Mouse (Mus musculus): Measurements from ENCODE around the gene Klf12. TPM values are rescaled to one million over a fixed set of nuclear protein-coding genes. Genes with fewer than 3 reads are reported as not detected.

Gene Klf12
- polyA plus RNA-seq, 1 experiment from 2014 or later = 39.6 TPM

- H3K9ac ChIP-seq = no peak overlapping the region
- H3K4me3 ChIP-seq = no peak overlapping the region
- H3K27me3 ChIP-seq = no peaks in the 10 kb centered on the region
- no peak overlapping the region for H3K27ac ChIP-seq
- H3K4me2 ChIP-seq (replicated peaks) = no peak overlapping the region
- no peaks in the 10 kb centered on the region for H3K36me3 ChIP-seq
- 0 out of 2 replicates have a peak, but pooled peaks have one; percentile 22 for ATAC-seq (ENCODE audit: low FRiP score)
- H3K4me1 ChIP-seq = peaks cover 11% of the 10 kb centered on the region
- no peaks in the 10 kb centered on the region for H3K9me3 ChIP-seq (replicated peaks)
- 38% methylated on average over 5 of the region's 5 CpGs for WGBS
Measured at GRCm38 (mm10) chr14:100068715-100069114, 215.8 kb downstream of the Klf12 start.

GRCm38 (mm10) chr14:100062516-100062915 is 222.0 kb downstream of the Klf12 start:
- H3K36me3 ChIP-seq = 0 out of 2 replicates have a peak, but pooled peaks cover 2% of the 10 kb centered on the region
- H3K27me3 ChIP-seq = no peaks in the 10 kb centered on the region
- H3K9ac ChIP-seq = no peak overlapping the region
- H3K9me3 ChIP-seq (replicated peaks) = no peaks in the 10 kb centered on the region
- ATAC-seq (ENCODE audit: low FRiP score) = no peak
- H3K27ac ChIP-seq = no peak overlapping the region
- H3K4me3 ChIP-seq = no peak overlapping the region
- 100% methylated on average over 1 of the region's 1 CpGs for WGBS
- H3K4me1 ChIP-seq = no peaks in the 10 kb centered on the region
- H3K4me2 ChIP-seq (replicated peaks) = no peak overlapping the region

GRCm38 (mm10) chr14:100054150-100054549 is 230.3 kb downstream of the Klf12 start:
- no peak overlapping the region for H3K4me3 ChIP-seq
- no peak overlapping the region for H3K4me2 ChIP-seq (replicated peaks)
- no peak for ATAC-seq (ENCODE audit: low FRiP score)
- H3K36me3 ChIP-seq = no peaks in the 10 kb centered on the region
- H3K9me3 ChIP-seq (replicated peaks) = no peaks in the 10 kb centered on the region
- WGBS = 75% methylated on average over 2 of the region's 2 CpGs
- H3K27ac ChIP-seq = no peak overlapping the region
- no peak overlapping the region for H3K9ac ChIP-seq
- no peaks in the 10 kb centered on the region for H3K4me1 ChIP-seq
- no peaks in the 10 kb centered on the region for H3K27me3 ChIP-seq

- ATAC-seq (ENCODE audit: low FRiP score) = no peak
- H3K9me3 ChIP-seq (replicated peaks) = no peaks in the 10 kb centered on the region
- H3K9ac ChIP-seq = no peak overlapping the region
- no peak overlapping the region for H3K27ac ChIP-seq
- no peak overlapping the region for H3K4me2 ChIP-seq (replicated peaks)
- no peaks in the 10 kb centered on the region for H3K27me3 ChIP-seq
- H3K4me1 ChIP-seq = no peaks in the 10 kb centered on the region
- no peak overlapping the region for H3K4me3 ChIP-seq
- H3K36me3 ChIP-seq = no peaks in the 10 kb centered on the region
- 89% methylated on average over 4 of the region's 4 CpGs for WGBS
Measured at GRCm38 (mm10) chr14:100053456-100053855, 231.0 kb downstream of the Klf12 start.

GRCm38 (mm10) chr14:100052876-100053275 is 231.6 kb downstream of the Klf12 start:
- no peak for ATAC-seq (ENCODE audit: low FRiP score)
- H3K27ac ChIP-seq = no peak overlapping the region
- H3K9ac ChIP-seq = no peak overlapping the region
- no peak overlapping the region for H3K4me3 ChIP-seq
- no peaks in the 10 kb centered on the region for H3K27me3 ChIP-seq
- no peaks in the 10 kb centered on the region for H3K9me3 ChIP-seq (replicated peaks)
- no peak overlapping the region for H3K4me2 ChIP-seq (replicated peaks)
- no peaks in the 10 kb centered on the region for H3K36me3 ChIP-seq
- WGBS = 78% methylated on average over 2 of the region's 2 CpGs
- H3K4me1 ChIP-seq = no peaks in the 10 kb centered on the region

GRCm38 (mm10) chr14:100045431-100045830 is 239.0 kb downstream of the Klf12 start:
- Histone ChIP-seq H3K4me3 (no peak overlapping the region), H3K27me3 (no peaks in the 10 kb centered on the region), H3K27ac (no peak overlapping the region), H3K36me3 (no peaks in the 10 kb centered on the region), H3K4me1 (0 out of 2 replicates have a peak, but pooled peaks cover 4% of the 10 kb centered on the region), H3K9me3 (replicated peaks) (no peaks in the 10 kb centered on the region), H3K9ac (no peak overlapping the region), H3K4me2 (replicated peaks) (no peak overlapping the region)
- ATAC-seq (ENCODE audit: low FRiP score) = no peak

- Histone ChIP-seq H3K4me3 (no peak overlapping the region), H3K4me2 (replicated peaks) (no peak overlapping the region), H3K9ac (no peak overlapping the region), H3K4me1 (0 out of 2 replicates have a peak, but pooled peaks cover 4% of the 10 kb centered on the region), H3K27ac (no peak overlapping the region), H3K9me3 (replicated peaks) (no peaks in the 10 kb centered on the region), H3K27me3 (no peaks in the 10 kb centered on the region), H3K36me3 (no peaks in the 10 kb centered on the region)
- ATAC-seq (ENCODE audit: low FRiP score) = peak; percentile 29; the same call in 1 of the 2 replicates
- WGBS = 47% methylated on average over 6 of the region's 6 CpGs
Measured at GRCm38 (mm10) chr14:100041823-100042222, 242.7 kb downstream of the Klf12 start.

GRCm38 (mm10) chr14:100026671-100027070 is 257.8 kb downstream of the Klf12 start:
- no peaks in the 10 kb centered on the region for H3K4me1 ChIP-seq
- no peaks in the 10 kb centered on the region for H3K27me3 ChIP-seq
- H3K9ac ChIP-seq = no peak overlapping the region
- H3K4me3 ChIP-seq = no peak overlapping the region
- WGBS = 89% methylated on average over 6 of the region's 6 CpGs
- H3K27ac ChIP-seq = no peak overlapping the region
- no peak overlapping the region for H3K4me2 ChIP-seq (replicated peaks)
- no peak for ATAC-seq (ENCODE audit: low FRiP score)
- H3K36me3 ChIP-seq = peaks cover 10% of the 10 kb centered on the region
- no peaks in the 10 kb centered on the region for H3K9me3 ChIP-seq (replicated peaks)

GRCm38 (mm10) chr14:100017219-100017618 is 267.3 kb downstream of the Klf12 start:
- no peaks in the 10 kb centered on the region for H3K27me3 ChIP-seq
- ATAC-seq (ENCODE audit: low FRiP score) = no peak
- H3K4me1 ChIP-seq = no peaks in the 10 kb centered on the region
- 92% methylated on average over 2 of the region's 2 CpGs for WGBS
- peaks cover 6% of the 10 kb centered on the region for H3K36me3 ChIP-seq
- no peak overlapping the region for H3K4me3 ChIP-seq
- no peak overlapping the region for H3K4me2 ChIP-seq (replicated peaks)
- no peak overlapping the region for H3K27ac ChIP-seq
- no peak overlapping the region for H3K9ac ChIP-seq
- H3K9me3 ChIP-seq (replicated peaks) = no peaks in the 10 kb centered on the region

- WGBS = 64% methylated on average over 5 of the region's 5 CpGs
Measured at GRCm38 (mm10) chr14:100010525-100010924, 274.0 kb downstream of the Klf12 start.

GRCm38 (mm10) chr14:100009790-100010382 is 274.6 kb downstream of the Klf12 start:
- Histone ChIP-seq H3K9me3 (replicated peaks) (no peaks in the 10 kb centered on the region), H3K9ac (no peak overlapping the region), H3K36me3 (no peaks in the 10 kb centered on the region), H3K4me2 (replicated peaks) (no peak overlapping the region), H3K4me1 (no peaks in the 10 kb centered on the region), H3K27ac (no peak overlapping the region), H3K4me3 (no peak overlapping the region), H3K27me3 (no peaks in the 10 kb centered on the region)
- ATAC-seq (ENCODE audit: low FRiP score) = 0 out of 2 replicates have a peak, but pooled peaks have one; percentile 50
- WGBS = 41% methylated on average over 4 of the region's 4 CpGs

More at GRCm38 (mm10) chr14:100010525-100010924, 274.0 kb downstream of the Klf12 start:
- Histone ChIP-seq H3K9ac (no peak overlapping the region), H3K4me2 (replicated peaks) (no peak overlapping the region), H3K27me3 (no peaks in the 10 kb centered on the region), H3K9me3 (replicated peaks) (no peaks in the 10 kb centered on the region), H3K27ac (no peak overlapping the region), H3K4me1 (no peaks in the 10 kb centered on the region), H3K4me3 (no peak overlapping the region), H3K36me3 (no peaks in the 10 kb centered on the region)
- ATAC-seq (ENCODE audit: low FRiP score) = no peak

- no peak for ATAC-seq (ENCODE audit: low FRiP score)
- no peaks in the 10 kb centered on the region for H3K9me3 ChIP-seq (replicated peaks)
- H3K4me3 ChIP-seq = no peak overlapping the region
- WGBS = 67% methylated on average over 7 of the region's 7 CpGs
- H3K9ac ChIP-seq = no peak overlapping the region
- no peaks in the 10 kb centered on the region for H3K4me1 ChIP-seq
- H3K36me3 ChIP-seq = no peaks in the 10 kb centered on the region; the same call in 1 of the 2 replicates
- H3K27ac ChIP-seq = no peak overlapping the region
- H3K27me3 ChIP-seq = no peaks in the 10 kb centered on the region
- no peak overlapping the region for H3K4me2 ChIP-seq (replicated peaks)
Measured at GRCm38 (mm10) chr14:99983510-99983909, 301.0 kb downstream of the Klf12 start.

- Histone ChIP-seq H3K9me3 (replicated peaks) (no peaks in the 10 kb centered on the region), H3K9ac (no peak overlapping the region), H3K4me2 (replicated peaks) (no peak overlapping the region), H3K4me1 (no peaks in the 10 kb centered on the region), H3K36me3 (no peaks in the 10 kb centered on the region), H3K27me3 (no peaks in the 10 kb centered on the region), H3K4me3 (no peak overlapping the region), H3K27ac (no peak overlapping the region)
- ATAC-seq (ENCODE audit: low FRiP score) = no peak
- WGBS = 92% methylated on average over 3 of the region's 3 CpGs
Measured at GRCm38 (mm10) chr14:99981209-99981608, 303.3 kb downstream of the Klf12 start.

Data from hindbrain, embryonic 12.5 days (tissue).